Mouse (Mus musculus) thymus, postnatal 4 days (tissue): ENCODE results near the gene Ppp1r27.
A peak's percentile ranks its signal among the peaks of the same experiment; 100 is the strongest.
"Not testable (repeated sequence)": the region's sequence is repeated elsewhere in the genome, so short reads cannot be mapped to it uniquely, and the experiment has no call there.

Experiments
- DNase-seq: peaks from one replicate; pipeline ENCODE4 v3.0.0; 2021

The Ppp1r27 gene

DNA sequence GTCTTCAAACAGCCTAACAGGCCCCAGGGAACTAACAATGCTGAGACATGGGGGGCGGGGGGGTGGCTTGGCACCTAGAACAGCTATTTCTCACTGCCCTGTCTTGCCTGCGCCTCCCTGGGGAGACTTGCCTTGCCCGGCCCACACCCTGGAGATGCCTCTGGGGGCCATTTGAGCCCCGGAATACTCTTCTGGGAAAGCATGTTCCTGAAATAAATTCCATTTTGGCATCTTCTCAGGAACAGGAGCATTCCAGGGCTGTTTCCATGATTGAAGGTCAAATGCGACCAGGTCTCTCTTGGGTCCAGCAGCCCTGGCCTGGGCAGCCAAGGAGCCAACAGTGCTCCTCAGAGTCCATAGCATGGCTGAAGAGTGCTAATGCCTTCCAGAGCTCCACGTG is 8.6 kb downstream of the Ppp1r27 start:
- no peak for DNase-seq

DNA sequence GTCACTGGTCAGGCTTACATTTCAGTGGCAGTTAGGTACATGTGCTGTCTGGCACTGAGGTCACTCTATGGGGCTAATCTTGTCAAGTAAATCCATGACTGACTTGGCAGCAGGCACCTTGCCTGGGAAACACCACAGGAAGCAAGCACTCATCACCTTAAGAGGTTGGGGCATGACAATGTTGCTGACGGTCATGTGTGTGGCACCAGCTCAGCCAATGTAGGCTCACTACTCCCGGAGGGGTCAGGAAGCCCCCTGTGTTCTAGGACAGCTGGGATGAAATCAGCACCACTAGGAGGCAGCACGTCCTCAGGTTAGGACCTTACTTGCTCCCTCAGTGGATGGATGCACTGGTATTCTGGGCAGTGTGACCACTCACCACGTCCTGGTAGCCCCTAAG is 9.0 kb downstream of the Ppp1r27 start:
- peak; percentile 58 for DNase-seq

DNA sequence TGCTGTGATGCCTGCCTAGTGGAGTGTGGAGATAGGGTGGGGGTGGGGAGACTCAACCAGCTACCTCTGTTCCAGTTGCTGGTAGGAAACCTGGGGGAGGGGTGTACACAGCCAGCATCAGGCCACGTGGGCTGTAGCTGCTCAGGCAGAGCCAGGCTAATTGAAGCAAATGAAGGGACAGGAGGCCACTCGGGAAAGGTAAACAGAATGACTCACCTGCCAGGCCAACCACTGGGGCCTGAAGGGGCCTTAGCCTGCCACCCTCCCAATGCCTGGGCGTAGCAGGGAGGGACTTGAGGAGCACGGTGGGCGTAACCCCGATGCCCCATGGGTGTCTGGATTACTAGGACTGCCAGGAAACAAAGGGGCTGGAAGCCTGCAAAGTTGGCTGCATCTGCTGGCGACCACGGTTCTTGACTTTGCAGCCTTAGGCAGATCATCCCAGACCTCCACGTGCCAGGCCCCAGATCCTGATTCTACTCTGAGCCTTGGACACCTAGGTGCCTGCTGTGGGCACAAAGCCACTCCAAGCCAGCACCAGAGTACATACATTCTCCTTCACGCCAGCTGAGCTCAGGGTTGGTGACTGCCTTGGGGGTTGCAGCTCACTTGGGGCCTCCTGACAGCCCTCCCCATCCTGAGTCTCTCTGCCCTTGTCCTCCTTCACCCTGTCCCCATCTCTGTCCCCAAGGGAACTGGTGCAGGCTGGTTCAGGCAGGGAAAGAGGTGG is 11.5 kb downstream of the Ppp1r27 start:
- no peak for DNase-seq

DNA sequence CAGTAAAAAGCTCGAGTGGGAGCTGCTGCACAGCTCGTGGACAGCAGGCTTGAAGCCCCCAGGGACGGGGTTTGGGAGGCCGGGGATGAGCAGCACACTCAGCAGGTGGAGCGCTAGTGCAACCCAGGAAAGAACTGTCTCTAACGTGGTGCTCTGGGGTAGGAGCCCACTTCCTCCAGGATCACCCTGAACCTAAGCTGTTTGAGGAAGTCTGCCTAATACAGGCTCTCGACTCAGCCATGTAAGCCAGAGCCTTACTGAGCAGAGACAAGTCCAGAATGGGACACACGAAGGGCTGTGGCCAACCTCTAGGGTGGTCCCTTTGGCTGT is 12.0 kb downstream of the Ppp1r27 start:
- no peak for DNase-seq

DNA sequence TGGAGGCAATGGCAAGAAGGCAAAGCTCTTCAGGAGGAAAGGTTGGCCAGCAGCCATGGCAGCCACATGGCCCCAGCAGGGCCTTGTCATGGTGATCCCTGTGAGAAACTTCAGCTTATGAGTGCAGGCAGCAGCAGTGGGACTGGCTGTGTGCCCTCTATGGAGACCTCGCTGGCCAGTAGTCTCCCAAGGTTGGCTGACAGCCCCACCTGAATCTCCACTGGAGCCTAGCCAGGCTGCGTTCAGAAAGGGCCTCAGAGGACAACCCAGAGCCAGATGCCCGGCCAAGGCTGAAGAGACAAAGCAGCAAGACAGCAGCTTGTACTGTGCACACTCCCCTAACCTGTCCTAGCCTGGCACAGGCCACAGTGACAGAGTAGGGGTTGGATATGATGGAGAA is 12.4 kb downstream of the Ppp1r27 start:
- no peak for DNase-seq

DNA sequence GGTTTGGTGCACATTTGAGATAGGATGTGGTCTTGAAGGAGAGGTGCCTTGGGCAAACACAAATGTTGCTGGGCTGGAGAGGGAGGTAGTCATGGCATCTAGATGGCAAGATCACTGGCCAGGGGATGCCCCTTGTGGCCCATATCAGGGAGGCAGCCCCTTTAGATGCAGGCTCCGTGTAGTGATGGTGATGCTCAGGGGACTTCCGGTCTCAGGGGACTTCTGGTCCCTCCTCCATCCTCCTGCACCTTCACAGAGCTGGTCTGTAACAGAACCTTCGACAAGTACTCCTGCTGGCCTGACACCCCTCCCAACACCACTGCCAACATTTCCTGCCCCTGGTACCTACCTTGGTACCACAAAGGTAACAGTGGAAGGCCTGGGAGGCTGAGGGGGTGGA is 15.1 kb downstream of the Ppp1r27 start:
- no peak for DNase-seq

DNA sequence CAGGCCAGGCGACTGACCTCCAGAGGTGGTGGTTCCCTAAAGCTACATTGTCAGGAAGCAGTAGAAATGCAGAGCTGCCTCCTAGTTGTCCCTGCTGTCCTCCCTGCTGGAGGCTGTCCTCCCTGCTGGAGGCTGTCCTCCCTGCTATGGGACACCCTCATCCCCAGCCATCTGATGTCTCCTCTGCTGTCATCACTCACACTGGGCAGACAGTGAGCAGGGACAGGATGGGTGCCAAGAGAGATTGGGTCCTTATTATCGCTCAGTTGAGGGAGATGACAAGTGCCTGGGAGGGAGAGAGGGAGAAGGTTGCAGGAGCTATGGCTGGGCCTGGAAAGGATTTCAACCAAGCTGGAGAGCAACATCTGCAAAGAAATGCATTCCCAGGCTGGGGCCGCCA is 15.8 kb downstream of the Ppp1r27 start:
- DNase-seq: no peak

DNA sequence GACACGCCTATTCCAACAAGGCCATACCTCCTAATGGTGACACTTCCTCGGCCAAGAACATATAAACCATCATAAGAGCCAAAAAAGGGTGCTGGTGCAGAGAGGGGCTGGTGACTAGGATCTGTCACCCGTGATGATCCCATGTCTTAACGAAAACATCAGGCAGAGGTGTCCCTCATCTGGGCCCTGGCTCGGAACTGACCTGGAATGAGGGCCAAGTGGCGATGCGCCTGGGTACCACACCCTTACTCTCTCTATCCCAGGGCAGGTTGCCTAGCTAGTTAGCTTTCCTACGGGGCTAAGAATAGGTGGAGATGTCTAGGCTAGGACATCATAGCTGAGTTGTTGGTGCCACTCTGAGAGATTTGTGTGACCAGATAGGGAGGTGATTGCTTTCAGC is 16.8 kb downstream of the Ppp1r27 start:
- DNase-seq: no peak

DNA sequence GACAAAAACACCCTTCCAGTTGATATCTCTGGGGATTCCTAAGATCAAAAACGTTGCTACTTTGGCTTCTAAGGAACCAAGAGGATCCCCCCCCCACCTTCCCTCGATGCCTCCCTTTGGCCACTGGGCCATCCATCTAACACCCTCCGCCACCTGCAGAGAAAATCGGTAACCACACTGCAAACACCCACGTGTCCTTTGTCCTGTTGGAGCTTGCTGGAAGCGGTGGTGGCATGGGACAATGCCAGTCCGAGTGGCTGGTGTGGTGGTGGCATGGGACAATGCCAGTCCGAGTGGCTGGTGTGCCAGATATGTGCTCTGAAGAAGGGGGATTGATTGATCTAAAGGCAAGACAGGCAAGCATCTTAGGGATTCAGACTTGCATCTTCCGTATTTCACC is 19.3 kb downstream of the Ppp1r27 start:
- DNase-seq: no peak

DNA sequence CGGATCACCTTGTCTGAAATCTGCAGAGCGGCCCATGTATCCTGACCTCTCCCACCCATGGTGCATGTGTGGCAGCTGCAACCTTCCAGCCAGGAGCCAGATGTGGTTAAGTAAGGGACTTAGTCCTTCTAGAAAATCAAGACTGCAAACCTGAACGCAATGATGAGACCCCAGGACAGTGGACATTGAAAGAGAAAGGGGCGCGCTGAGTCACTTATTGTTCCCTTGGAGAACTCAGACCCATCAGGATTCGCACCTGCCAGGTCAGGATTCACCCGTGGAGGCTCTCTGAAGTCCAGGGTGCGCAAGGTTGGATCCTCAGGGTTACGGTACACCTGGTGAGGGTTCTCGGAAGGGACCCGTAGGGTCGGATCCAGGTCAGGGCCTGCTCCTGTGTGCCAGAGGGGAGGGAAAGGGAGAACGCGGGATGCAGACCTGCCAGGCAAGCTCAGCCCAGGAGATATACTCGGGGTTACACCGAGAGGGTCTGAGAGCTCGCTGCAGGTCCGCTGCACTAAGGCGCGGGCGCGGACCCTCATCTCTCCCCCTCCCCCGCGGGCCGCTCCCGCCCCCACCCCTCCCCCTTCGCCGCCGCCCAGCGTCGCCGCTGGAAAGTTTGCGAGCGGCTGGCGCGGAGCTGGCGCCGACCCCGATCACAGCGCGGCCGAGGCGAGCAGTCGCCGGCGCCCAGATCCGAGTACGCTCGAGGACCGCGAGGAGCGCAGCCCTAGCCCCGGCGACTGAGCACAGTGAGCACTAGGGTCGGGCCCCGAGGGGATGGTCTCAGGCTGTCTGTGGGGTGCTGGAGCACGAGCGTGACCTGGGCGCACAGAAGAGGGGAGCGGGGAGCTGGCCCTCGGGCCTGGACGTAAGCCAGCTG is 20.6 kb downstream of the Ppp1r27 start, which contains the start of gene Gcgr:
Gene Gcgr, plus strand, starts transcription at position 615 of the 880 bp plus-strand sequence.
- DNase-seq: peak; percentile 50

DNA sequence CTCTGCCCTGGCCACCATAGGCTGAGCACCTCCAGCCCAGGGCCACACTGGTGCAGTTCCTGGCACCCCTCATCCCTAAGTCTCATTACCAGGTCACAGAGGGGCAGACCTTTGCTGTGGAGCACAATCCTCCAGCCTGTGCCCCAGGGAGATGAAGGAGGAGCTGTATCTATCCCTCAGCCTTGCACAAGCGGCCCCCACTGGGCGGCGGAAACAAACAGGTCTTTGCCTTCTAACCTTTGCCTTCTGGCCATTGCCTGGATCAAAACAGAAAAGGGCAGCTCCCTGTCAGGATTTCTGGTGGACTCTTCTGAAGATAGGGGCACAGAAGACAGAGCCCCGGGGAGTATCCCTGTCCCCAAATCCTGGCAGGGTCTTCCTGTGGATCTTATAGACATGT is 22.0 kb downstream of the Ppp1r27 start:
- DNase-seq: no peak

DNA sequence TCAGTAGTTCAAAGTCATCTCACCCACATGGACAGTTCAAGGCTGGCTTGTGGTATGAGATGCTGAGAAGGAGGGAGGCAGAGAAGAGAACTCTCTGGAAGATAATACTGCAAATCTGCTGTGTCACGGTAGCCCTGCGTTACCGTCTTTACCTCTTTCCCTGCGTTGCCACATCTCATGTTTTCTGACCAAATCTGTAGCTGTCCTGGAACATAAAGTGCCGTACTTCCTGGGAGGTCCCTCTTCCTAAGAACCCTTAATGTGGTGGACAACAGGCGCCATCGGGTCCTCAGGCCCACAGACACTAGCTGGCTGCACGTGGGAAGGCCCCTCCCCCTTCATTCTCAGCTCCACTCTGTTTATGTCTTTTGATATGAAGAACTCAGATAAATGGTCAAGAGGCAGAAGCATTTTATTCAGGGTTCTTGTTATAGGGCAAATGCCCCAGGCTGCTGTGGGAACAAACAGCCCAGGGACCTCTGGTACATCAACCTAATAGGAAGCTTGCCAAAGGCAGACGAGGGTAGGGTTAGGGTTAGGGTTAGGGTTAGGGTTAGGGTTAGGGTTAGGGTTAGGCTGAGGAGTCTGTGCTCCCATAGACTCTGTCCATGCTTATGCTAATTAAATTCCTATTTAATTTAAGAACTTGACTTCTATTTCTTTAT is 23.1 kb downstream of the Ppp1r27 start:
- no peak for DNase-seq

DNA sequence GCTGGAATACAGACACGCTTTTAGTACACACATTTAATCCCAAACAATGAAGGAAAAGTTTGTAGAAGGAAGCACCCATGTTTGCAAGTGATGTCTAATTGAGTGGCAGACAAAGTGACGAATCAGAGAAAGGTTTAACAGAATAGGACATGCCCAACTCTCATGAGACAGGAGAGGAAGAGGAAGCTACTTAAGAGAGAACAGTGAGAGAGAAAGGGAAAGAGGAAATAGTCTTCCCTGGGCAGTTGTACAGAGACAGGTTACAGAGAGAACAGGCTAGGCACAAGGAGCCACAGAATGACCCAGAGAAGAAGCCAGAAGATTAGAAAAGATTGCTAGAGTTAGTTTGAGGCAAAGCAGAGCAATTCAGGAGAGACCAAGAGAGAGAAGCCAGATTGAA is 25.0 kb downstream of the Ppp1r27 start:
- no peak for DNase-seq

DNA sequence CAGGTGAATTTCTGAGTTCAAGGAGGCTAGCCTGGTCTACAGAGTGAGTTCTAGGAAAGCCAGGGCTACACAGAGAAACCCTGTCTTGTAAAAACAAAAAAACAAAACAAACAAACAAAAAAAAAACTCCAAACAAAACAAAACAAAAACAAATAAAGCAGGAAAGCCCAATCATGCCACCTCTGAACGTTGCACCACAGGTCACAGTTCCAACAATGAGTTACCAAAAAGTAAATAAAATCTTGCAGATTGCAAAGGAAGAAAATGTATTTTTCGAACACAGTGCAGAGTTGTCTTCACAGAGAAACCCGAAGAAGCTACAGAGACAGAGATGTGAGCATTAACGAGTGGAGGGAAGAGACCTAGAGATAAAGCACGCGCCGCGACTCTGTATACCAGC is 28.4 kb downstream of the Ppp1r27 start:
- DNase-seq: no peak

DNA sequence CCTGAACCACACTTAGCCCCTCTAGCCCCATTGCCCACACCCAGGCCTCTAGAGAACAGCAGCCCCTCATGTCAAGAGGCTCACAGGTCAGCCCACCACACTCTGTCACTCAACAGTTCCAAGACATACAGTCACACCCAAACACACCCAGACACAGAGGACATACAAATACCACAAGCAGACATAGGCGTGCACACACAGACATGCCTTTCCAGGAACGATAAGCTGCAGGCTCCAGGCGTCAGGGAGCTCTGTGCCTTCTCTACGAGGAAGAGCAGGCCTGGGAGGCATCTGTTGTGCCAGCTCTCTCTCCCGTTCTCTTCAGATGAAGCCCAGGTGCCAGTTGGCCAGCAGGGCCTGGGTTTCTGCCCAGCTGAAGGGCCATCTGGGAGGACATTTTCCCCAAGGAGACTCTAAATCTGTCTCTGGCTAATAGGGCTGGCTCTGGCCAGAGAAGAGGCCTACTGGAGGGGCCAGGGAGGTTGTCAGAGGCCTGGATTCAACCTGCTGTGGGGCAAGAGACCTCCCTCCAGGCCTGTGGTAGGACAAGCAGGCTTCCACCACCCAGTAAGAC is 29.9 kb downstream of the Ppp1r27 start:
- DNase-seq: no peak

DNA sequence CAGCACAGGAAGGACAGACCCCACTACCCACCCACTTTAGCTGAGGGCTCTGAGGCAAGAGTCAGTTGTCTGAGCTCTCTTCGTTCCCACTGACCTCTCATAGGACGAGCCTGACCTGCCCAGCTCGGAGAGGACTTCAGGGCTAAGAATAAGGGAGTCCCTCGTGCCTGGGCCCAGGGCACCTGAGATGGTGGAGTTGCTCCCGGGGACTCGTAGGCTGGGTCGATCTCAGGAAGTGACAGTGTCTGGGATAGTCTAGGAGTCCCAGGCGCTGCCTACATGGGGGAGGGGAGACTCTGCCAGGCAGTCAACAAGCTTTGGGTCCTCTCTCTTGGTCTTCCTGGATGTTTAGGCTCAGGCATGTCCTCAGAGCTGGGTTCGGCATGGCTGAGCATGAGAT is 30.4 kb downstream of the Ppp1r27 start:
- DNase-seq: no peak

DNA sequence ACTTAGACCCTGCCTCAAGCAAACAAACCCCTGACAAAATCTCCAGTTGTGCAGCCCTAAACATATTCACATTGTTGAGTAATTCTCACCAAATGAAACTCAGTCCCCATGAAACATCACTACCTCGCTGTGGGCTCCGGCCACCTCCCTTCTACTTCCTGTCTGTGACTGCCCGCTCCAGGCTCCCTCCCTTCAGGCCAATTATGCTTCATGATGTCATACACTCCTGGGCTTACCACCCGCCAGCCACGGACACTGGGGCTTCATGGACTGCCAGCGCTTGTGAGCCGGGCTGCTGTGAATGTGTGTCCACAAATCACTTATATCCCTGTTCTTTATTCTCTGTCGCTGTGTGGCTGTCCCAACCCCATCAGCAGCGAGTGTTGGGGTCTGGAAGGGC is 31.2 kb downstream of the Ppp1r27 start:
- no peak for DNase-seq

DNA sequence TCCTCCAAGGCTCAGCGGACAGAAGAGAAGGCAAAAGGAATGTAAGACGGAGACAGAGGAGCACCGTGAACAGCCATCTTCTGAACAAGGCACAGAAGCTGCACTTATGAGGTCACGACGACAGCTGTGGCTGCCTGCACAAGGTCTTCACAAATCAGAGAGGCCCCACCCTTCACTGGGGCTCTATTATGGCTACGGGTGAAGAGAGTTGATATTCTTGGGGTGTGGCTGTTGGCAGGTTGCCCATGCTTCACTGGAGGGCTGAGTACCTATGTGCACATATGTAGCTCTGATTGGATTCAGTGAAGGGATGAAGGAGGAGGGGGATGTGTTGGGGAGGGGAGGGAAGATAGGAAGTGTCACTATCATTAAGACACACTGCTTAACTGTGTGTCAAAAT is 32.4 kb downstream of the Ppp1r27 start:
- no peak for DNase-seq

DNA sequence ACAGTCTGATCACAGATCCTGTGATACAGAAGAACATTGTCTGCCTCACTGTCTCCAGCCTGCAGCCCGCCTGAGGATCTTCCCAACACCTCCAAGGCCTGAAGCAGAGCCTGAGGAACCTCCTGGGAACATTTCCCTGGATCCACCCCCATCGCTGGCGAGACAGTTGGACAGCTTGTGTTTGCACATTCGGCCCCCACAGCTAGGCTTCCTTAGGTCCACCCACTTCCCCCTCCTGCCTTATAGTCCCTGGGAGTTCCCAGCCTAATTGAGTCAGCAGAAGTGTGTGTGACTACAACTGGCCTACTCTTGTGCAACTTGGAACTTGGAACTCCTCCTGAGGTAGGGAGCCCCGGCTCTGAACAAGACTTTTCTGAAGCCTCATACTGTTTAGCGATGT is 32.9 kb downstream of the Ppp1r27 start:
- no peak for DNase-seq

DNA sequence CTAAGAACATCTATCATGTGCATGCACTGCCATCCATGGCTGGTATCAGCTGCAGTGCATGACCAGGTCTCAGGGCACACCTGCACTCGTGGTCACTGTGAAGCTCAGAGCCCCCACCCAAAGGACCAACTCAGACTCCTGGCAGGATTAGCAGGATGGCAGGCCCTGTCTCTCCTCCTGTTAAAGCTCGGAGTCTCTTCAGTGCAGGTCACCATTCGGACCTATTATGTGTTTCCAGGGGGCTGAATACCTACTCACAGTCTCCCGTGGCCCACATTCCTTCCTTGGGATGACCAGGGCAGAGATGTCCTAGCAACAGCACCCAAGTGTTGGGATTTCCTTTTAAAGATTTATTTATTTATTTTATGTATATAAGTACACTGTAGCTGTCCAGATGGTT is 33.8 kb downstream of the Ppp1r27 start:
- no peak for DNase-seq

DNA sequence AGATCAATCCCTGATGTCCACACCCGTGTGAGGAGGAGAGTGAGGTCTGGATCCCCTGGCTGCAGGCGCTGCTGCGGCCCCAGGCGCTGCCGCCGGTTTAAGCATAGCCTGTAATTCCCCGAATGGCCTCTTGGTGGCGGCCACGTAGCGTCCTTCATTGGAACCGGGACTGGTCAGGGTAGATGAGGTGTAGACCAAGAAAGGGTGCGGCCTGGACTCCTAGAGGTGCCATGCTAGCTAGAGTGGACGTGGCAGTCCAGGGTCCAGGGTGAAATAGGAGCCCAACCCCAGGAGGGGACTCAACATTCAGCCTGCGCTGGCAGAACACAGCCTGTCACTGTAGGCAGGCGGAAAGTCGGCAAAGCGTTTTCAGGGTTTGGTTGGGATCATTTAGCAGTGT is 35.3 kb downstream of the Ppp1r27 start:
- peak; percentile 90 for DNase-seq

DNA sequence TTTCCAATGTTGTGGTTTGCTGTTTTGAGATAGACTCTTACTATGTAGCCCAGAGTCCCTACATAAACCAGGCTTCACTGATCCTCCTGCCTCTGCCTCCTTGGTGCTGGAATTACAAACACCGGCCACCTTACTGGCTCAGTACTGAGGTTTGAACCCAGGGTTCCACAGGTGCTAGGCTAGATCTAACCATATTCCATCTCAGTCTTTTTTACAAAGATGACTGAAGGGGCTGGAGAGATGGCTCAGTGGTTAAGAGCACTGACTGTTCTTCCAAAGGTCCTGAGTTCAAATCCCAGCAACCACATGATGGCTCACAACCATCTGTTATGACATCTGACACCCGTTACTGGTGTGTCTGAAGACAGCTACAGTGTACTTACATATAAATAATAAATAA is 36.7 kb downstream of the Ppp1r27 start:
- not testable (repeated sequence) for DNase-seq

DNA sequence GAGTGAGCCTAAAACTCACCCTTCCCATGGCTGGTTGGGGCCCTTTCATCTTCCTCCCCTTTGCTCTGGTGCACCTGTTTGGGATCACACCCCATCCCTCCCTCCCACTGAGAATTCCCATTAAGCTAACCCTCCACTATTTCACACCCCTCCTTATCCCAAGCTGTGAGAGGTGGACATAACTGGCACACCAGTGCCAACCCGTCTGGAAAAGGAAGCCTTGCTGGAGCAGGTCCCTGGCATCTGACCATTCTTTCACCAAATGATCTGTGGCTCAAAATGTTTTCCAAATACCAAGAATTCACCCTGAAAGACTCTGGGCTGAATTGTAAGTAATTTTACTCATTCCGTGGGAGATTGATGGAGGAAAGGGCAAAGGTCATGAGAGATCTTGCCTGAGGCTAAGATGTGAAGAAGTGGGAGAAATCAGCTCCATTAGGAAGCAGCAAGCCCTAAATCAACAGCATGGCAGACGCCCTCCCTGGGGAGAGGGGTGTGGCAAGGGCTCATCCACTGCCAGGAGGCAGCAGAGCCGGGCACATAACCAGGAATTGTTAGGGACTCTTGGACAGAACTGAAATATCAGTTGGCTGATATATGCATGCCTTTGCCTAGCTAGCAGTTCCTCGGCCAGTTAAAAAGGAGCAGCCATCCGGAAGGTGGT is 38.0 kb downstream of the Ppp1r27 start:
- no peak for DNase-seq
